Mouse (Mus musculus): Measurements from ENCODE around the gene Gm6205. TPM values are rescaled to one million over a fixed set of nuclear protein-coding genes. Genes with fewer than 3 reads are reported as not detected.
"Not testable (repeated sequence)": the region's sequence is repeated elsewhere in the genome, so short reads cannot be mapped to it uniquely, and the experiment has no call there.

Gm6205 gene
- total RNA-seq (2014; fragmentation: Nextera tagmentation), result not detected in 2 replicates
- total RNA-seq (2017), result not detected in 2 replicates
- not detected in 2 replicates for polyA plus RNA-seq (2012)

GRCm38 (mm10) chr5:94648082-94648481 lies at the start of gene Gm6205:
TSS of gene Gm6205 (plus strand) at chr5:94648382.
- not testable (repeated sequence) for H3K4me1 ChIP-seq (ENCODE audit: insufficient read depth, low read depth, low read length); H3K27me3 ChIP-seq (ENCODE audit: insufficient read depth, low read length); H3K4me3 ChIP-seq (ENCODE audit: low read depth, low read length); DNase-seq (ENCODE audit: low spot score); ATAC-seq (ENCODE audit: extremely low read depth, insufficient number of reproducible peaks, low FRiP score, poor library complexity, severe bottlenecking); H3K9me3 ChIP-seq (replicated peaks); H3K36me3 ChIP-seq (replicated peaks)

GRCm38 (mm10) chr5:94616242-94616641 lies 31.9 kb upstream of the Gm6205 start, which contains the start of gene Gm3147:
TSS of gene Gm3147 (minus strand) at chr5:94616342.
- not testable (repeated sequence) for H3K36me3 ChIP-seq (replicated peaks); DNase-seq (ENCODE audit: low spot score); H3K4me1 ChIP-seq (ENCODE audit: insufficient read depth, low read depth, low read length); H3K4me3 ChIP-seq (ENCODE audit: low read depth, low read length); H3K27me3 ChIP-seq (ENCODE audit: insufficient read depth, low read length); H3K9me3 ChIP-seq (replicated peaks); ATAC-seq (ENCODE audit: extremely low read depth, insufficient number of reproducible peaks, low FRiP score, poor library complexity, severe bottlenecking)

GRCm38 (mm10) chr5:94623679-94624078 lies 24.5 kb upstream of the Gm6205 start, which contains the start of gene Gm6509:
TSS of gene Gm6509 (plus strand) at chr5:94623979.
- not testable (repeated sequence) for H3K4me3 ChIP-seq (ENCODE audit: low read depth, low read length); H3K27me3 ChIP-seq (ENCODE audit: insufficient read depth, low read length); ATAC-seq (ENCODE audit: extremely low read depth, insufficient number of reproducible peaks, low FRiP score, poor library complexity, severe bottlenecking); H3K36me3 ChIP-seq (replicated peaks); H3K9me3 ChIP-seq (replicated peaks); H3K4me1 ChIP-seq (ENCODE audit: insufficient read depth, low read depth, low read length); DNase-seq (ENCODE audit: low spot score)

Other genes with a start within 250 kb of the Gm6205 start
- not detected in 2 replicates for gene Gm7682, start 202.6 kb upstream of the Gm6205 start, total RNA-seq (2014; fragmentation: Nextera tagmentation)
- gene Gm7682, start 202.6 kb upstream of the Gm6205 start, total RNA-seq (2017), result not detected in 2 replicates
- gene Gm7682, start 202.6 kb upstream of the Gm6205 start, polyA plus RNA-seq (2012), result not detected in 2 replicates
- not detected in 2 replicates for gene Gm3139, start 122.1 kb upstream of the Gm6205 start, total RNA-seq (2014; fragmentation: Nextera tagmentation)
- gene Gm3139, start 122.1 kb upstream of the Gm6205 start, total RNA-seq (2017), result not detected in 2 replicates
- gene Gm3139, start 122.1 kb upstream of the Gm6205 start, polyA plus RNA-seq (2012), result not detected in 2 replicates
- not detected in 2 replicates for gene Gm3147, start 32.0 kb upstream of the Gm6205 start, total RNA-seq (2014; fragmentation: Nextera tagmentation)
- not detected in 2 replicates for gene Gm3147, start 32.0 kb upstream of the Gm6205 start, total RNA-seq (2017)
- not detected in 2 replicates for gene Gm3147, start 32.0 kb upstream of the Gm6205 start, polyA plus RNA-seq (2012)
- not detected in 2 replicates for gene Gm6509, start 24.4 kb upstream of the Gm6205 start, total RNA-seq (2014; fragmentation: Nextera tagmentation)
- gene Gm6509, start 24.4 kb upstream of the Gm6205 start, total RNA-seq (2017), result not detected in 2 replicates
- not detected in 2 replicates for gene Gm6509, start 24.4 kb upstream of the Gm6205 start, polyA plus RNA-seq (2012)
- gene Gm3183, start 217.1 kb downstream of the Gm6205 start, total RNA-seq (2014; fragmentation: Nextera tagmentation), result not detected in 2 replicates
- gene Gm3183, start 217.1 kb downstream of the Gm6205 start, total RNA-seq (2017), result 0.22 TPM in 1 of 2 replicates, not detected in the other
- not detected in 2 replicates for gene Gm3183, start 217.1 kb downstream of the Gm6205 start, polyA plus RNA-seq (2012)